Mouse (Mus musculus) forebrain, embryonic 11.5 days (tissue): ENCODE data around the gene Derl3. TPM values are rescaled to one million over a fixed set of nuclear protein-coding genes. Genes with fewer than 3 reads are reported as not detected.

Experiments used
- ATAC-seq: fragments of 200-750 bp; cut with Nextera tagmentation; replicated peaks from 2 replicates; pipeline ENCODE4 v1.8.0; 2017; ENCODE audit warnings: moderate TSS enrichment; ENCODE audit not compliant: low FRiP score
- DNase-seq: peaks from one replicate; pipeline ENCODE4 v3.0.0-alpha.2; 2017; ENCODE audit warnings: low spot score
- H3K27ac ChIP-seq: fragments of 300-500 bp; sonication (generic); 2 replicates; pipeline ENCODE4 v1.5.1; 2014; ENCODE audit warnings: low read depth, low read length
- H3K27me3 ChIP-seq: fragments of 300-500 bp; sonication (generic); 2 replicates; pipeline ENCODE4 v1.6.1; 2014; ENCODE audit warnings: mild to moderate bottlenecking, low read length, mixed read lengths; ENCODE audit not compliant: control insufficient read depth, insufficient read depth
- H3K36me3 ChIP-seq: fragments of 300-500 bp; sonication (generic); 2 replicates; pipeline ENCODE4 v1.6.1; 2014; ENCODE audit warnings: mild to moderate bottlenecking, low read length, moderate library complexity, mixed read lengths; ENCODE audit not compliant: control insufficient read depth, insufficient read depth
- H3K4me1 ChIP-seq: fragments of 300-500 bp; sonication (generic); replicated peaks from 2 replicates; pipeline ENCODE4 v1.6.1; 2014; ENCODE audit warnings: low read length, mixed read lengths; ENCODE audit not compliant: control insufficient read depth, insufficient read depth
- H3K4me2 ChIP-seq: fragments of 300-500 bp; sonication (generic); 2 replicates; pipeline ENCODE4 v1.6.1; 2014; ENCODE audit warnings: low read depth, mild to moderate bottlenecking, low read length, moderate library complexity, mixed read lengths; ENCODE audit not compliant: severe bottlenecking
- H3K4me3 ChIP-seq: fragments of 300-500 bp; sonication (generic); 2 replicates; pipeline ENCODE4 v1.5.1; 2014; ENCODE audit warnings: low read depth, low read length
- H3K9ac ChIP-seq: fragments of 300-500 bp; sonication (generic); 2 replicates; pipeline ENCODE4 v1.6.1; 2014; ENCODE audit warnings: low read length
- H3K9me3 ChIP-seq: fragments of 300-500 bp; sonication (generic); 2 replicates; pipeline ENCODE4 v1.6.1; 2016; ENCODE audit warnings: low read length, mixed read lengths; ENCODE audit not compliant: control insufficient read depth
- WGBS: fragments of 180-500 bp; shearing (Covaris S2); extraction: QIAGEN DNeasy Blood & Tissue Kit; methylation state at CpG from one replicate; pipeline ENCODE4 v1.1.7; 2014; 5-methylcytosine and 5-hydroxymethylcytosine counted together
- polyA plus RNA-seq: library from polyadenylated mRNA; unstranded; fragments of >200 nt; fragmentation: Nextera tagmentation; extraction: Ambion mirVana; gene quantifications from 2 replicates; pipeline ENCODE4 v1.2.1, GENCODE M21; 2014

Derl3 gene
- polyA plus RNA-seq, 1 experiment from 2014 or later: 3.4 TPM

DNA sequence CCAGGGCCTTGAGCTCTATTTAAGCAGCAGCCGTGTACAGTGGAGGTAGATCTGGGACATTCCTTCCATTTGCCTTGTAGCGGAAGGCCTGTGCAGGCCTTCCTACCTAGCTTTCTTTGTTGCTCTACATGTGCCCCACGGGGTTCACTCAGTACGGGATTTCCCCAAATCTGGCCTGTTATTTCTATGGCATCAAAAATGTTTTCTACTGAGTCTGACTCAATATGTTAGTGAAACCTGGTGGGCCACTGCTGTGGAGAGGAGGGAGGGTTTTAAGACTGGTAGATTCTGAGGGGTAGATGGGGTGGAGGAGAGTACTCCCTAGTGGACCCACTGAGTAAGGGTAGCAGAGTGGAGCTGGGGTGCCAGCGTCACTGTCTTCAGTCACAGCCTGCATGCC is 2.5 kb downstream of the Derl3 start:
- no peak overlapping the region for H3K4me3 ChIP-seq
- H3K36me3 ChIP-seq: peaks cover 5% of the 10 kb centered on the region; the same call in 1 of the 2 replicates
- peaks cover 4% of the 10 kb centered on the region; the same call in 1 of the 2 replicates for H3K4me1 ChIP-seq
- no peak overlapping the region for H3K9ac ChIP-seq
- H3K4me2 ChIP-seq: no peak overlapping the region
- DNase-seq (no peak), ATAC-seq (no peak)
- WGBS: 94% methylated on average over 5 of the region's 5 CpGs
- no peaks in the 10 kb centered on the region for H3K27me3 ChIP-seq
- no peak overlapping the region for H3K27ac ChIP-seq
- no peaks in the 10 kb centered on the region for H3K9me3 ChIP-seq

DNA sequence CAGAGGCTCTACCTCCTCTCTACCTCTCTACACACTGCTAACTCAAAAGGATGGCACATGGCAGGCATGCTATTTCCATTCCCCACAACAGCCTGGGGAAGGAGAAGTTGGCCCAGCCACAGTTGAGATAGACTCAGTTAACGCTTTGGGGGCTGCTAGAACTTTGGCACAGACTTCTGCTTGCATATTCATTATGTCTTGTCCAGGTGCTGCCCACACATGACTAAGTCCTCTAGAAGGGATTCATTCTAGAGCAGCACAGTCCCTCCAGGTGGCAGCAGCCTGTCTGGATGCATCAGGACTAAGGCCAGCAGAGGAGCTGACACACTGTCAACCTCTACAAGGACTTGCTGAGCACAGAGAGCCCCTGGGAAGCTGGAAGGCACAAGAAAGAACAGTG is 3.0 kb downstream of the Derl3 start:
- no peak for ATAC-seq
- WGBS: 100% methylated on average over 1 of the region's 1 CpGs
- H3K9me3 ChIP-seq: no peaks in the 10 kb centered on the region
- H3K9ac ChIP-seq: no peak overlapping the region
- no peaks in the 10 kb centered on the region for H3K27me3 ChIP-seq
- no peak overlapping the region for H3K4me2 ChIP-seq
- no peak for DNase-seq
- H3K4me1 ChIP-seq: peaks cover 4% of the 10 kb centered on the region; the same call in 1 of the 2 replicates
- no peak overlapping the region for H3K27ac ChIP-seq
- peaks cover 5% of the 10 kb centered on the region; the same call in 1 of the 2 replicates for H3K36me3 ChIP-seq
- H3K4me3 ChIP-seq: no peak overlapping the region

DNA sequence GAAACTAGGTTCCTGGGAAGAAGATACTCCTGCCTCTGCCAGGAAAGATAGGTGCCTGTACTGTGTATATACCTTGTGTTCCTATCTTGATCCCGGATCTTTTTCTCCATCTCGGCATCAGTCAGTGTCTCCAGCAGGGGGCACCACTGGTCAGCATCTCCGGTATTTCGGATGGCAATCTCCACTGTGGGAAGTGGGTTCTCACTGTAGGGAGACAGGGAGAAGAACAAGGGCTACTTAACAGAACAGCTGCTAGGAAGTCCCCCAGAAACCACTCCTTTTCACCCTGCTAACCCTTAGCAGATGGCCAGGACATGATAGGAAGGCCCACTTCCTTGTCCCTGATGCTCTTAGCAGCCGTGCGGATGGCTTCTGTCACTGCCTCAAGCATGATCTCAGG is 4.2 kb downstream of the Derl3 start:
- no peak overlapping the region for H3K4me3 ChIP-seq
- H3K4me1 ChIP-seq: peaks cover 4% of the 10 kb centered on the region; the same call in 1 of the 2 replicates
- no peak for ATAC-seq
- DNase-seq: peak; percentile 84
- no peak overlapping the region for H3K27ac ChIP-seq
- H3K9me3 ChIP-seq: no peaks in the 10 kb centered on the region
- H3K4me2 ChIP-seq: no peak overlapping the region
- H3K27me3 ChIP-seq: no peaks in the 10 kb centered on the region
- 38% methylated on average over 6 of the region's 6 CpGs for WGBS
- no peak overlapping the region for H3K9ac ChIP-seq
- H3K36me3 ChIP-seq: peaks cover 5% of the 10 kb centered on the region; the same call in 1 of the 2 replicates

DNA sequence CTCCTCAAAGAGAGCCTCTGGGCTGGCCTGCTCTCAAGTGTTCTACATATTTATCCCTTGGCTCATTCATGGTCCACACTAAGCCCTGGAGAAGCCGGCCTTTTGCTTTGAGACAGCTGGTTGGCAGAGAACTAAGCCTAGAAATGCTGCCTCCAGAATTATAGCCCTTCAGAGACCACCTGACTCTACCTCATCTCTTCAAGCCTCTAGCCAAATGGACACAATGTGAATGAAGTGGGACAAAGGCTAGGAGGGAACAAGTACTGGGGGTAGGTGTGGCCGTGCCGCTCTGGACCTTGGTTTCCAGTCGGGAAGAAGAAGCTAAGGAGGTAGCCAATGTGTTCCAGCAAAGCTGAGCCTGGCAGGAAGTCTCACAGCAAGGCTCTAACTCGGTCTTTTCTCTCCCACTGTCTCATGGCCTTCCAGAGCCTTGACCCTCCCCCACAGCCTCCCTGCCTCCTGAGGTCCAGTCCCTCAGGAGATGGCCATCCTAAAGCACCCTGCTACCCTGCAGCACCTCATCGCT is 4.9 kb downstream of the Derl3 start:
- ATAC-seq (no peak), DNase-seq (no peak)
- Histone ChIP-seq H3K4me3 (no peak overlapping the region), H3K9ac (no peak overlapping the region), H3K9me3 (no peaks in the 10 kb centered on the region), H3K27me3 (no peaks in the 10 kb centered on the region), H3K36me3 (peaks cover 7% of the 10 kb centered on the region; the same call in 1 of the 2 replicates), H3K27ac (no peak overlapping the region), H3K4me1 (peaks cover 4% of the 10 kb centered on the region; the same call in 1 of the 2 replicates), H3K4me2 (no peak overlapping the region)
- 81% methylated on average over 6 of the region's 6 CpGs for WGBS

DNA sequence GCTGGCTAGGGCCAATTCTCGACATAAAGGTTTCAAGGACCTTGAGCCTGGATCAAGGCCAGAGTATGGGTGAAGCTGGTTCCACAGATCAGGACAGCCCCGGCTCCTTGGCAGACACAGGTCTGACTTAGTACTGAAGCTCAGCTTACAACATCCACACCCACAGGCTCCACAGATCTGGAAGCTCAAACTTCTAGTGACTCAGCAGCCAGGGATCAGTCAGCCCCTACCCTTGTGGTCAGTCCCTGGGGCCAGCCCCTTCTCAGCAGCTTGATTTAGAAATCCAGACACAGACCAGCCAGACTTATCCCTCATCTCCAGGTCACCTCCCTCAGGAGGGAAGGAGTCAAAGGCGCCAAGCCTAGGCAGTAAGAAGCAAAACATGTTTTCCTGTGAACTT is 5.6 kb downstream of the Derl3 start:
- H3K36me3 ChIP-seq: peaks cover 10% of the 10 kb centered on the region
- no peak for DNase-seq

DNA sequence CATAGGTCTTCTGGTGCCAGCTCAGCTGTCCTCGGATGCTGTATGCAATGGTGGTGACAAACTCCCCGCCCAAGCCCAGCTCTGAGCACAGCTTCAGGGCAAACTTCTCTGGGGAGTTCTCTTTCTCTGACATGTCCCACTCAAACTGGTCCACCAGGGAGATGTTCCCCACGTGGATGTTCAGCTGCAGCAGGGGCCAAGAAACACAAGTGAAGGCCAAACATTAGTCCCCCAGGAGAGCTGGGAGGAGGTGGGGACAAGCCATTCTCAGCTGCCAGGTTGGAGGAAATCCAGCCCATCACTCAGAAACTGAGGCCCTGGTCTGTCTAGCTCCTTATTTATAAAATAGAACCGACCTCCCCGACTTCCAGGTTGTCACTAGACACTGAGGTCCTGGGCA is 11.2 kb downstream of the Derl3 start:
- H3K4me3 ChIP-seq: no peak overlapping the region
- DNase-seq (no peak), ATAC-seq (no peak)
- no peak overlapping the region for H3K9ac ChIP-seq
- H3K9me3 ChIP-seq: no peaks in the 10 kb centered on the region
- H3K4me1 ChIP-seq: no peaks in the 10 kb centered on the region
- no peaks in the 10 kb centered on the region for H3K27me3 ChIP-seq
- peaks cover 24% of the 10 kb centered on the region for H3K36me3 ChIP-seq
- H3K4me2 ChIP-seq: no peak overlapping the region
- 93% methylated on average over 5 of the region's 5 CpGs for WGBS
- H3K27ac ChIP-seq: no peak overlapping the region

More for the DNA sequence above, 5.6 kb downstream of the Derl3 start:
- ATAC-seq: no peak
- Histone ChIP-seq H3K27ac (no peak overlapping the region), H3K27me3 (no peaks in the 10 kb centered on the region), H3K9ac (no peak overlapping the region), H3K4me1 (no peaks in the 10 kb centered on the region), H3K4me2 (no peak overlapping the region), H3K4me3 (no peak overlapping the region), H3K9me3 (no peaks in the 10 kb centered on the region)
- 90% methylated on average over 3 of the region's 3 CpGs for WGBS

DNA sequence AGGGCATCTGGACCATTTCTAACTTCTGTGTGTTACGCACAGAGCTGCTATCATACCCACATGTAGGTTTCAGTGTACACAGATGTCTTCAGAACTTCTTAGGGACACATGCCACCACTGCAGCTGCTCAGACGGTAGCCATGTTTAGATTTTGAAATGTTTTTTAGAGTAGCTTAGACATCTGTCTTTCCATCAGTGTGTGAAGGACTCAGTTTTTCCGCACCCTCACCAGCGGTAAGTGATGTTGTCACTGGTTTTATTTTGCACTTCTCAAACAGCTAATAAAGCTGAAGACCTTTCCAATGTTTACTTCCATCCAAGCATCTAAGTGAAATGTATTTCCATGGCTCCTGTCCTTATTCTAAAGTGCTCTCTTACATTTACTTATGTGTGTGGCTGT is 13.7 kb downstream of the Derl3 start:
- no peak overlapping the region for H3K9ac ChIP-seq
- H3K9me3 ChIP-seq: no peaks in the 10 kb centered on the region
- no peak overlapping the region for H3K27ac ChIP-seq
- no peaks in the 10 kb centered on the region for H3K4me1 ChIP-seq
- ATAC-seq (no peak), DNase-seq (no peak)
- H3K4me2 ChIP-seq: no peak overlapping the region
- H3K36me3 ChIP-seq: peaks cover 30% of the 10 kb centered on the region
- no peak overlapping the region for H3K4me3 ChIP-seq
- 91% methylated on average over 4 of the region's 4 CpGs for WGBS
- no peaks in the 10 kb centered on the region for H3K27me3 ChIP-seq

DNA sequence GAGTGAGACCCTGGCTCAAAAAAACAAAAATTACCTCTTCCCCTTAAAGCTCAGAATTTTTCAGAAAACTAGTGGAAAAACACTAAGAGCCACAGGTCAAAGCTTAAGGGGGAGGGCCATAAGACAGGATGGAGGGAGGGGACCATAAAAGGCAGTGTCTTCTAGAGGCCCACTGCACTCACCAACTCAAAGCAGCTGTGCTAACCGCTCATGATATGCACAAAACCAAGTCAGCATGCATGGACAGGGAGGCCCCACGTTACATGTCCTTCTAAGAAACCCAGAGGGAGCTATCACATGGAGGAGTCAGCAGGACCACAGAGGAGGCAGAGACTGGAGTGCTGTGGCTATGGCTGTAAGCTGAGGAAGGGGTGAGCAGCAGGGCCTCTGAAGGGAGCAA is 17.5 kb downstream of the Derl3 start:
- WGBS: 88% methylated on average over 2 of the region's 2 CpGs
- Histone ChIP-seq H3K4me2 (no peak overlapping the region), H3K4me3 (no peak overlapping the region), H3K27me3 (no peaks in the 10 kb centered on the region), H3K27ac (no peak overlapping the region), H3K4me1 (no peaks in the 10 kb centered on the region), H3K36me3 (peaks cover 20% of the 10 kb centered on the region; the same call in 1 of the 2 replicates), H3K9me3 (no peaks in the 10 kb centered on the region), H3K9ac (no peak overlapping the region)
- ATAC-seq: no peak
- no peak for DNase-seq

DNA sequence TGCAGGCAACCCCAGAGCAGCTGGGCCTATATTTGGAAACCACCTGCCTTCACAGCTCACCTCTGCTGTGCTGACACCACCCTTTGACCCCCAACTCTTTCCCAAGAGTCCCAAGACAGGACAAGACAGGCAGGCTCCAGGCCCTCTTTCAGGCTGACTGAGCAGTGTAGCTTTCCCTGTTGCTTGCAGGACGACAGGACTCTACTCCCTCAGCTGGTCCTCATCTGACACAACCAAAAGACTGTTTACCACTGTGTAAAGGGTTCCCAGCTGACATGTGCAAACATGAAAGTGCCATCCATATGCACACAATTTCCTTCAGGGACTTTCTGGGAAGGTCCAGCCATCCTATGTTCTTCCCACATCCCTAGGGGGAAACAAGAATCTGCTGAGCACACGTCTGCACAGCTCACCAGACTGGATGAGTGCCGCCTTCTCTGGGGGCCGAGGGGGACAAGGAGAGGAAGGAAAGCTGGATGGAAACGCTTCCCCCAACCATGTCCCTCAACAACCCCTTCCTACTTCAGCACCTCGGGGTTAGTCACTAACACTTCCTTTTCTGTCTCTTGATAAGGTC is 19.9 kb downstream of the Derl3 start:
- Histone ChIP-seq H3K27me3 (no peaks in the 10 kb centered on the region), H3K27ac (no peak overlapping the region), H3K9ac (no peak overlapping the region), H3K9me3 (no peaks in the 10 kb centered on the region), H3K4me1 (no peaks in the 10 kb centered on the region), H3K36me3 (peaks cover 15% of the 10 kb centered on the region; the same call in 1 of the 2 replicates), H3K4me3 (no peak overlapping the region), H3K4me2 (no peak overlapping the region)
- 87% methylated on average over 6 of the region's 6 CpGs for WGBS
- DNase-seq (no peak), ATAC-seq (no peak)
